ENCODE assay signal across 14 mouse cellular contexts in genomic region chr17:66800231-66800630, GRCm38 (mm10).
"Had no signal": no experiment of that assay in that cellular context is flagged by ENCODE, and none has a peak within 500 bp of the region (broad histone marks: within the 10 kb centered on the region; RNA-seq: fewer than 3 reads in every experiment).

No protein-coding gene starts in this region.

- H3K4me3 ChIP-seq: midbrain, embryonic 13.5 days; midbrain, embryonic 15.5 days; neural tube, embryonic 13.5 days; stomach, embryonic 15.5 days had no signal

- H3K27me3 ChIP-seq: midbrain, embryonic 13.5 days; midbrain, embryonic 15.5 days; neural tube, embryonic 13.5 days; stomach, embryonic 15.5 days had no signal

- H3K4me2 ChIP-seq: lung, embryonic 14.5 days; midbrain, embryonic 11.5 days; midbrain, embryonic 13.5 days; midbrain, embryonic 15.5 days; neural tube, embryonic 13.5 days; stomach, embryonic 15.5 days had no signal

- H3K27ac ChIP-seq: liver, embryonic 14.5 days; midbrain, embryonic 13.5 days; midbrain, embryonic 15.5 days; neural tube, embryonic 13.5 days; stomach, embryonic 15.5 days; stomach, postnatal 0 days had no signal

- H3K9ac ChIP-seq: liver, embryonic 14.5 days; lung, embryonic 14.5 days; midbrain, embryonic 13.5 days; midbrain, embryonic 15.5 days; neural tube, embryonic 13.5 days; stomach, embryonic 15.5 days had no signal

- DNase-seq: lung, adult 18-20 months; lung, embryonic 14.5 days; lung, postnatal 10 days; lung, postnatal 4 days; right cerebral cortex, postnatal 14 days; thymus, adult 2 months; thymus, postnatal 25 days had no signal

- H3K36me3 ChIP-seq: midbrain, embryonic 13.5 days; midbrain, embryonic 15.5 days; neural tube, embryonic 13.5 days; stomach, embryonic 15.5 days had no signal

- ATAC-seq: midbrain, embryonic 13.5 days; midbrain, embryonic 15.5 days had no signal

- H3K9me3 ChIP-seq: midbrain, embryonic 13.5 days; midbrain, embryonic 15.5 days; neural tube, embryonic 13.5 days; stomach, embryonic 15.5 days had no signal

- H3K4me1 ChIP-seq: stomach, embryonic 15.5 days had no signal
